Mouse (Mus musculus): ENCODE data around the gene Mymx. TPM values are rescaled to one million over a fixed set of nuclear protein-coding genes. Genes with fewer than 3 reads are reported as not detected.

The Mymx gene
- polyA plus RNA-seq, 1 experiment from 2014 or later = not detected

DNA sequence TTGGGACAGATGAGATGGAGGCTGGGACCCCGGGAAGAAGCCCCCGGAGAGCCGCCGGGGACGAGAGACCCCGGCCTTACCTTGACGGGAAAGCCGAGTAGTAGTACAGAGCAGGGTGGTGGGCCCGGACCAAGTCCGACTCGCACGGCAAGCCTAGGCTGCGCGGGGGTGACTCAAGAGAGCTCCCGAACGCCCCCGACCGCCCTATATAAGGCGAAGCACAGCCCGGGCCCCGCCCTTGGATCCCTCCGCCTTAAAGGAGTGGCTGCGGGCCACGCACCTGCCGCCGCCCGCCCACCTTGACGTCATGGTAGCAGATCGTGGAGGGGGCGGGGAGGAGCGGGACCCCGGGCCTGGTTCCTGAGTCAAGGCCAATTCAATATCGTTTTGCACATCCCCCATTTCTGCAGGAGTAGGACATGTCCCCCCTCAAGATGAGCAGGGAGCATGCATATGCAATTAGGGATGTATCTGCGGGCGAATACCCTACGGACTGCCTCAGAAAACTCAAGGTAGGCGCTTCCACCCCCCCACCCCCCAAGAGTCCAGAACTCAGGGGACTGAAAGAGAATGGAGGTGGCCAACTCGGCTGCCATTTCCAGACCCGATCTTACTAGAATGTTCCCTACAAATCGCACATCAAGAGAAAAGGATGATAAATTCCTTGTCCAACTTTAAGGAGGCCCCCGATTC, 28.7 kb downstream of the Mymx start, which contains the start of gene Hsp90ab1:
Gene Hsp90ab1 (minus strand): TSS at position 185 of the 693 bp plus-strand sequence.
- H3K4me1 ChIP-seq (ENCODE audit: control insufficient read depth in 2 of 2, insufficient read depth in 2 of 2, low read length in 2 of 2) = peaks cover 8 to 32% of the 10 kb centered on the region in 2 experiments
- ATAC-seq (ENCODE audit: insufficient number of reproducible peaks, insufficient read depth, low FRiP score, low read depth) = peak; percentile 84
- WGBS = under 1% methylated on average over 41 of the region's 41 CpGs

GRCm38 (mm10) chr17:45572103-45573086, 29.5 kb downstream of the Mymx start:
- peak overlapping the region; percentile 100 for H3K9ac ChIP-seq (ENCODE audit: low read length)
- H3K27ac ChIP-seq (replicated peaks in 1 of 2; ENCODE audit: control insufficient read depth in 1 of 2, insufficient read depth in 1 of 2, low read depth in 2 of 2, low read length in 2 of 2) = peak overlapping the region; percentile 97 to 99
- H3K27me3 ChIP-seq (ENCODE audit: control insufficient read depth, insufficient read depth, low read length) = no peaks in the 10 kb centered on the region
- peaks cover 6 to 28% of the 10 kb centered on the region in 2 experiments; a peak in 3 of 4 replicates for H3K4me1 ChIP-seq (ENCODE audit: control insufficient read depth in 2 of 2, insufficient read depth in 2 of 2, low read length in 2 of 2)
- no peaks in the 10 kb centered on the region for H3K9me3 ChIP-seq (ENCODE audit: control insufficient read depth, low read length)
- peak; percentile 54 for ATAC-seq (ENCODE audit: insufficient number of reproducible peaks, insufficient read depth, low FRiP score, low read depth)
- H3K36me3 ChIP-seq (ENCODE audit: control insufficient read depth, insufficient read depth, low read length) = peaks cover 48% of the 10 kb centered on the region
- H3K4me3 ChIP-seq (ENCODE audit: control insufficient read depth in 1 of 2, insufficient read depth in 1 of 2, low read depth in 1 of 2, low read length in 2 of 2) = peak overlapping the region; percentile 97 to 100
- H3K4me2 ChIP-seq (ENCODE audit: low read length) = peak overlapping the region; percentile 92
- under 1% methylated on average over 54 of the region's 57 CpGs for WGBS

More for the DNA sequence above, 28.7 kb downstream of the Mymx start, which contains the start of gene Hsp90ab1:
- H3K27me3 ChIP-seq (ENCODE audit: control insufficient read depth, insufficient read depth, low read length) = no peaks in the 10 kb centered on the region
- H3K4me3 ChIP-seq (ENCODE audit: control insufficient read depth in 1 of 2, insufficient read depth in 1 of 2, low read depth in 1 of 2, low read length in 2 of 2) = peak within 1 kb of the TSS; percentile 97 to 100
- peak within 1 kb of the TSS; percentile 99 for H3K27ac ChIP-seq (replicated peaks in 1 of 2; ENCODE audit: control insufficient read depth in 1 of 2, insufficient read depth in 1 of 2, low read depth in 2 of 2, low read length in 2 of 2)
- peak within 1 kb of the TSS; percentile 92 for H3K4me2 ChIP-seq (ENCODE audit: low read length)
- H3K9me3 ChIP-seq (ENCODE audit: control insufficient read depth, low read length) = no peaks in the 10 kb centered on the region
- H3K9ac ChIP-seq (ENCODE audit: low read length) = peak within 1 kb of the TSS; percentile 100
- H3K36me3 ChIP-seq (ENCODE audit: control insufficient read depth, insufficient read depth, low read length) = peaks cover 40% of the 10 kb centered on the region

- H3K4me1 ChIP-seq (ENCODE audit: control insufficient read depth in 2 of 2, insufficient read depth in 2 of 2, low read length in 2 of 2) = peaks cover 10 to 28% of the 10 kb centered on the region in 2 experiments; a peak in 3 of 4 replicates
- H3K36me3 ChIP-seq (ENCODE audit: control insufficient read depth, insufficient read depth, low read length) = peaks cover 72% of the 10 kb centered on the region
- no peak overlapping the region for H3K4me2 ChIP-seq (ENCODE audit: low read length)
- no peaks in the 10 kb centered on the region for H3K9me3 ChIP-seq (ENCODE audit: control insufficient read depth, low read length)
- WGBS = 79% methylated on average over 4 of the region's 4 CpGs
- peak overlapping the region; percentile 36; the same call in 1 of the 2 replicates for H3K9ac ChIP-seq (ENCODE audit: low read length)
- H3K4me3 ChIP-seq (ENCODE audit: control insufficient read depth in 1 of 2, insufficient read depth in 1 of 2, low read depth in 1 of 2, low read length in 2 of 2) = no peak overlapping the region
- no peaks in the 10 kb centered on the region for H3K27me3 ChIP-seq (ENCODE audit: control insufficient read depth, insufficient read depth, low read length)
- H3K27ac ChIP-seq (replicated peaks in 1 of 2; ENCODE audit: control insufficient read depth in 1 of 2, insufficient read depth in 1 of 2, low read depth in 2 of 2, low read length in 2 of 2) = no peak overlapping the region
- no peak for ATAC-seq (ENCODE audit: insufficient number of reproducible peaks, insufficient read depth, low FRiP score, low read depth)
These were observed 31.9 kb downstream of the Mymx start for GRCm38 (mm10) chr17:45569999-45570398.

- peaks cover 12 to 27% of the 10 kb centered on the region in 2 experiments; a peak in 3 of 4 replicates for H3K4me1 ChIP-seq (ENCODE audit: control insufficient read depth in 2 of 2, insufficient read depth in 2 of 2, low read length in 2 of 2)
- no peaks in the 10 kb centered on the region for H3K27me3 ChIP-seq (ENCODE audit: control insufficient read depth, insufficient read depth, low read length)
- ATAC-seq (ENCODE audit: insufficient number of reproducible peaks, insufficient read depth, low FRiP score, low read depth) = no peak
- H3K4me2 ChIP-seq (ENCODE audit: low read length) = no peak overlapping the region
- no peak overlapping the region for H3K27ac ChIP-seq (replicated peaks in 1 of 2; ENCODE audit: control insufficient read depth in 1 of 2, insufficient read depth in 1 of 2, low read depth in 2 of 2, low read length in 2 of 2)
- 84% methylated on average over 12 of the region's 12 CpGs for WGBS
- peaks cover 74% of the 10 kb centered on the region for H3K36me3 ChIP-seq (ENCODE audit: control insufficient read depth, insufficient read depth, low read length)
- H3K9me3 ChIP-seq (ENCODE audit: control insufficient read depth, low read length) = no peaks in the 10 kb centered on the region
- no peak overlapping the region for H3K9ac ChIP-seq (ENCODE audit: low read length)
- H3K4me3 ChIP-seq (ENCODE audit: control insufficient read depth in 1 of 2, insufficient read depth in 1 of 2, low read depth in 1 of 2, low read length in 2 of 2) = no peak overlapping the region
These were observed 32.9 kb downstream of the Mymx start for GRCm38 (mm10) chr17:45568990-45569389.

DNA sequence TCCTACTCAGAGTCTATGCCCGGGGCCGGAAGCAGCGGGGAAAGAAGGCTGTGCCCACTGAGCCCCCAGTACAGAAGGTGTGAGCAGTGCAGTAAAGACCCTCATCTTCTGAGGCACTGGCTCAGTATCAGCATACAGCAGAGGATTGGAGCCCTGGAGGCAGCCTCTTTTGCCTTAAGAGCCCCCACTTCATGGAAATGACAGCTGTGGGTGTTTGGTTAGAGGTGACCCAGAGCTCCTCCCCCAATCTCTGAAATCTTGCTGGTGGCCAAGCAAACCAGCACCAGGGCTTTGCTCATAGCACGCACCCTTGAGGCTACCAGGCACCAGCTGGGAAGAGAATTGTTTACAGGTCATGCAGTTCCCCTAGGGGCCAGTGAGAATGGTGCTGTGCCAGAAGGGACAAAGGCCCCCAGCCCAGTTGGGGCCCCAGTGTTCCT, 34.7 kb downstream of the Mymx start:
- no peak overlapping the region for H3K4me2 ChIP-seq (ENCODE audit: low read length)
- peaks cover 74% of the 10 kb centered on the region for H3K36me3 ChIP-seq (ENCODE audit: control insufficient read depth, insufficient read depth, low read length)
- H3K27ac ChIP-seq (replicated peaks in 1 of 2; ENCODE audit: control insufficient read depth in 1 of 2, insufficient read depth in 1 of 2, low read depth in 2 of 2, low read length in 2 of 2) = peak overlapping the region in 1 of 2 experiments; percentile 8; a peak in 2 of 4 replicates
- no peaks in the 10 kb centered on the region for H3K9me3 ChIP-seq (ENCODE audit: control insufficient read depth, low read length)
- H3K4me3 ChIP-seq (ENCODE audit: control insufficient read depth in 1 of 2, insufficient read depth in 1 of 2, low read depth in 1 of 2, low read length in 2 of 2) = no peak overlapping the region
- peaks cover 12 to 27% of the 10 kb centered on the region in 2 experiments; a peak in 3 of 4 replicates for H3K4me1 ChIP-seq (ENCODE audit: control insufficient read depth in 2 of 2, insufficient read depth in 2 of 2, low read length in 2 of 2)
- H3K9ac ChIP-seq (ENCODE audit: low read length) = no peak overlapping the region
- ATAC-seq (ENCODE audit: insufficient number of reproducible peaks, insufficient read depth, low FRiP score, low read depth) = no peak
- H3K27me3 ChIP-seq (ENCODE audit: control insufficient read depth, insufficient read depth, low read length) = no peaks in the 10 kb centered on the region
- 14% methylated on average over 4 of the region's 4 CpGs for WGBS

- H3K27me3 ChIP-seq (ENCODE audit: control insufficient read depth, insufficient read depth, low read length) = no peaks in the 10 kb centered on the region
- peaks cover 68% of the 10 kb centered on the region for H3K36me3 ChIP-seq (ENCODE audit: control insufficient read depth, insufficient read depth, low read length)
- peaks cover 12 to 21% of the 10 kb centered on the region in 2 experiments; a peak in 3 of 4 replicates for H3K4me1 ChIP-seq (ENCODE audit: control insufficient read depth in 2 of 2, insufficient read depth in 2 of 2, low read length in 2 of 2)
- H3K4me3 ChIP-seq (ENCODE audit: control insufficient read depth in 1 of 2, insufficient read depth in 1 of 2, low read depth in 1 of 2, low read length in 2 of 2) = no peak overlapping the region
- no peak overlapping the region for H3K4me2 ChIP-seq (ENCODE audit: low read length)
- no peak for ATAC-seq (ENCODE audit: insufficient number of reproducible peaks, insufficient read depth, low FRiP score, low read depth)
- peak overlapping the region in 1 of 2 experiments; percentile 8; a peak in 2 of 4 replicates for H3K27ac ChIP-seq (replicated peaks in 1 of 2; ENCODE audit: control insufficient read depth in 1 of 2, insufficient read depth in 1 of 2, low read depth in 2 of 2, low read length in 2 of 2)
- no peak overlapping the region for H3K9ac ChIP-seq (ENCODE audit: low read length)
- 63% methylated on average over 18 of the region's 18 CpGs for WGBS
- H3K9me3 ChIP-seq (ENCODE audit: control insufficient read depth, low read length) = no peaks in the 10 kb centered on the region
These were observed 35.3 kb downstream of the Mymx start for GRCm38 (mm10) chr17:45566360-45567161.

DNA sequence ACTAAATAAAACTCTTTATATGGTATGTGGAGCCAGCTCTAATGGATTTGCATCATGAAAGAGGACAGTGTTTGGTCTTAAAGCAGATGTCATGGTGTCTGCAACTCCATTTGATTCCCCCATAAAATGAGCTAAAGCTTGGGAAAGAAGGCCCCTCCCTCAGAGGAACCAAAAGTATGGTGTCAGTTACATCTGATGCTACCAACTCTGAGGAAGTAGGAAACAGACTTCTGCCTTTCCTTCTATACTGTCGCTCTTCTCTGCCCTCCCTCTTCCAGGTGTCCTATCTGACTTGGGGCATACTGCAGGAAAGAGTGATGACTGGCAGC, 35.9 kb downstream of the Mymx start:
- H3K4me2 ChIP-seq (ENCODE audit: low read length) = no peak overlapping the region
- peaks cover 12 to 16% of the 10 kb centered on the region in 2 experiments; a peak in 3 of 4 replicates for H3K4me1 ChIP-seq (ENCODE audit: control insufficient read depth in 2 of 2, insufficient read depth in 2 of 2, low read length in 2 of 2)
- no peak overlapping the region for H3K9ac ChIP-seq (ENCODE audit: low read length)
- no peaks in the 10 kb centered on the region for H3K9me3 ChIP-seq (ENCODE audit: control insufficient read depth, low read length)
- H3K36me3 ChIP-seq (ENCODE audit: control insufficient read depth, insufficient read depth, low read length) = peaks cover 62% of the 10 kb centered on the region
- H3K4me3 ChIP-seq (ENCODE audit: control insufficient read depth in 1 of 2, insufficient read depth in 1 of 2, low read depth in 1 of 2, low read length in 2 of 2) = no peak overlapping the region
- no peak overlapping the region for H3K27ac ChIP-seq (replicated peaks in 1 of 2; ENCODE audit: control insufficient read depth in 1 of 2, insufficient read depth in 1 of 2, low read depth in 2 of 2, low read length in 2 of 2)
- 68% methylated on average over 1 of the region's 1 CpGs for WGBS
- H3K27me3 ChIP-seq (ENCODE audit: control insufficient read depth, insufficient read depth, low read length) = no peaks in the 10 kb centered on the region
- no peak for ATAC-seq (ENCODE audit: insufficient number of reproducible peaks, insufficient read depth, low FRiP score, low read depth)

Data from heart, embryonic 14.5 days (tissue).